Mouse (Mus musculus) hindbrain, embryonic 10.5 days (tissue): ENCODE measurements around the gene Suclg2. TPM values are rescaled to one million over a fixed set of nuclear protein-coding genes. Genes with fewer than 3 reads are reported as not detected.
"Not testable (repeated sequence)": the region's sequence is repeated elsewhere in the genome, so short reads cannot be mapped to it uniquely, and the experiment has no call there.

ENCODE experiments used
- DNase-seq: peaks from one replicate; pipeline ENCODE4 v3.0.0-alpha.2; 2017; ENCODE audit warnings: low spot score
- H3K27ac ChIP-seq: fragments of 300-500 bp; sonication (generic); 2 replicates; pipeline ENCODE4 v1.5.1; 2016; ENCODE audit warnings: mild to moderate bottlenecking, moderate library complexity
- H3K27me3 ChIP-seq: fragments of 300-500 bp; sonication (generic); 2 replicates; pipeline ENCODE4 v1.6.1; 2016; ENCODE audit warnings: mild to moderate bottlenecking; ENCODE audit not compliant: poor library complexity, insufficient read depth, severe bottlenecking
- H3K36me3 ChIP-seq: fragments of 300-500 bp; sonication (generic); 2 replicates; pipeline ENCODE4 v1.6.1; 2016; ENCODE audit warnings: mild to moderate bottlenecking, moderate library complexity
- H3K4me1 ChIP-seq: fragments of 300-500 bp; sonication (generic); replicated peaks from 2 replicates; pipeline ENCODE4 v1.6.1; 2016; ENCODE audit warnings: mild to moderate bottlenecking
- H3K4me3 ChIP-seq: fragments of 300-500 bp; sonication (generic); 2 replicates; pipeline ENCODE4 v1.5.1; 2016; ENCODE audit warnings: mild to moderate bottlenecking, moderate library complexity
- H3K9me3 ChIP-seq: fragments of 300-500 bp; sonication (generic); 2 replicates; pipeline ENCODE4 v1.6.1; 2016; ENCODE audit warnings: mild to moderate bottlenecking, moderate library complexity
- WGBS: fragments of 180-500 bp; shearing (Covaris S2); methylation state at CpG from one replicate; pipeline ENCODE4 v1.1.7; 2016; 5-methylcytosine and 5-hydroxymethylcytosine counted together
- polyA plus RNA-seq: library from polyadenylated mRNA; unstranded; fragments of >200 nt; fragmentation: Nextera tagmentation; extraction: Ambion mirVana; gene quantifications from 2 replicates; pipeline ENCODE4 v1.2.1, GENCODE M21; 2016

The Suclg2 gene
- polyA plus RNA-seq, 1 experiment from 2014 or later = 35.8 TPM

GRCm38 (mm10) chr6:95608123-95608522 lies 110.5 kb downstream of the Suclg2 start:
- 87% methylated on average over 3 of the region's 3 CpGs for WGBS

DNA sequence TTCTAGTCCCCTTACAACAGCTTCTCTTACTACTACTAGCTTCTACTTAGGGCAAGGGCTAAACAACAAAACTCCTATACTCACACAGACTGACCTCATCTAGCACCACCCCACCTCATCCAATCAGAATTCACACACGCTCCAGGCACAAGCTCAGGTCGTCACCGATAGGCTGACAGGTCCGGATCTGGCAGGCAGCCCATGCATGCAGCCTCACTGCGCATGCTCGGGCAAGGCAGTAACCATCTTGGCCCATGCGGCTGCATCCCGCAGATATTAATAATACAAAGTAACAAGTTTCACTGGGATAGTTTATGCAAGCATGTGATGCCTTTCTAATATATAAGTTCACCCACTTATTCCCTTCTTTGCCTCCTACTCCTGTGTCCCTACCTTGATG lies 117.9 kb downstream of the Suclg2 start:
- not testable (repeated sequence) for H3K27me3 ChIP-seq, H3K27ac ChIP-seq, H3K9me3 ChIP-seq, H3K4me3 ChIP-seq, DNase-seq, H3K36me3 ChIP-seq
- 95% methylated on average over 8 of the region's 8 CpGs for WGBS
- H3K4me1 ChIP-seq = peaks cover 12% of the 10 kb centered on the region

More at GRCm38 (mm10) chr6:95608123-95608522, 110.5 kb downstream of the Suclg2 start:
- no peak for DNase-seq
- Histone ChIP-seq H3K4me1 (no peaks in the 10 kb centered on the region), H3K27ac (no peak overlapping the region), H3K27me3 (no peaks in the 10 kb centered on the region), H3K9me3 (no peaks in the 10 kb centered on the region), H3K4me3 (no peak overlapping the region), H3K36me3 (no peaks in the 10 kb centered on the region)

GRCm38 (mm10) chr6:95596766-95597750 lies 121.5 kb downstream of the Suclg2 start:
- peaks cover 12% of the 10 kb centered on the region for H3K4me1 ChIP-seq
- no peak overlapping the region for H3K27ac ChIP-seq
- 79% methylated on average over 15 of the region's 15 CpGs for WGBS
- H3K4me3 ChIP-seq = no peak overlapping the region
- DNase-seq = no peak
- H3K9me3 ChIP-seq = no peaks in the 10 kb centered on the region
- H3K27me3 ChIP-seq = no peaks in the 10 kb centered on the region
- H3K36me3 ChIP-seq = 0 out of 2 replicates have a peak, but pooled peaks cover 11% of the 10 kb centered on the region

GRCm38 (mm10) chr6:95595852-95596251 lies 122.7 kb downstream of the Suclg2 start:
- 82% methylated on average over 2 of the region's 2 CpGs for WGBS
- Histone ChIP-seq H3K27me3 (no peaks in the 10 kb centered on the region), H3K4me1 (peaks cover 15% of the 10 kb centered on the region), H3K4me3 (no peak overlapping the region), H3K27ac (no peak overlapping the region), H3K9me3 (no peaks in the 10 kb centered on the region), H3K36me3 (0 out of 2 replicates have a peak, but pooled peaks cover 11% of the 10 kb centered on the region)
- no peak for DNase-seq

- Histone ChIP-seq H3K27ac (no peak overlapping the region), H3K36me3 (0 out of 2 replicates have a peak, but pooled peaks cover 11% of the 10 kb centered on the region), H3K4me3 (no peak overlapping the region), H3K4me1 (peaks cover 24% of the 10 kb centered on the region), H3K27me3 (no peaks in the 10 kb centered on the region), H3K9me3 (no peaks in the 10 kb centered on the region)
- no peak for DNase-seq
- WGBS = 92% methylated on average over 4 of the region's 4 CpGs
Observed at GRCm38 (mm10) chr6:95594239-95594638, 124.4 kb downstream of the Suclg2 start.

- H3K4me3 ChIP-seq = no peak overlapping the region
- H3K9me3 ChIP-seq = no peaks in the 10 kb centered on the region
- H3K36me3 ChIP-seq = 0 out of 2 replicates have a peak, but pooled peaks cover 11% of the 10 kb centered on the region
- peaks cover 22% of the 10 kb centered on the region for H3K4me1 ChIP-seq
- WGBS = 91% methylated on average over 6 of the region's 6 CpGs
- H3K27ac ChIP-seq = no peak overlapping the region
- DNase-seq = no peak
- H3K27me3 ChIP-seq = no peaks in the 10 kb centered on the region
Observed at GRCm38 (mm10) chr6:95592396-95592795, 126.2 kb downstream of the Suclg2 start.

- Histone ChIP-seq H3K9me3 (no peaks in the 10 kb centered on the region), H3K4me1 (peaks cover 12% of the 10 kb centered on the region), H3K27me3 (no peaks in the 10 kb centered on the region), H3K27ac (no peak overlapping the region), H3K36me3 (0 out of 2 replicates have a peak, but pooled peaks cover 11% of the 10 kb centered on the region), H3K4me3 (no peak overlapping the region)
- WGBS = 37% methylated on average over 4 of the region's 4 CpGs
- peak; percentile 12 for DNase-seq
Observed at GRCm38 (mm10) chr6:95590463-95590862, 128.1 kb downstream of the Suclg2 start.

- Histone ChIP-seq H3K27ac (no peak overlapping the region), H3K27me3 (no peaks in the 10 kb centered on the region), H3K36me3 (peaks cover 9% of the 10 kb centered on the region; the same call in 1 of the 2 replicates), H3K9me3 (no peaks in the 10 kb centered on the region), H3K4me1 (peaks cover 12% of the 10 kb centered on the region), H3K4me3 (no peak overlapping the region)
- WGBS = 91% methylated on average over 6 of the region's 6 CpGs
- no peak for DNase-seq
Observed at GRCm38 (mm10) chr6:95587108-95587796, 131.3 kb downstream of the Suclg2 start.

GRCm38 (mm10) chr6:95581893-95582292 lies 136.7 kb downstream of the Suclg2 start:
- H3K27me3 ChIP-seq = no peaks in the 10 kb centered on the region
- H3K4me3 ChIP-seq = no peak overlapping the region

GRCm38 (mm10) chr6:95579792-95580191 lies 138.8 kb downstream of the Suclg2 start:
- Histone ChIP-seq H3K4me1 (peaks cover 11% of the 10 kb centered on the region), H3K27ac (no peak overlapping the region), H3K36me3 (peaks cover 10% of the 10 kb centered on the region; the same call in 1 of the 2 replicates), H3K9me3 (no peaks in the 10 kb centered on the region), H3K4me3 (no peak overlapping the region), H3K27me3 (no peaks in the 10 kb centered on the region)
- WGBS = 84% methylated on average over 4 of the region's 4 CpGs
- no peak for DNase-seq

More at GRCm38 (mm10) chr6:95581893-95582292, 136.7 kb downstream of the Suclg2 start:
- no peak for DNase-seq
- 86% methylated on average over 3 of the region's 3 CpGs for WGBS
- Histone ChIP-seq H3K9me3 (no peaks in the 10 kb centered on the region), H3K27ac (no peak overlapping the region), H3K4me1 (no peaks in the 10 kb centered on the region), H3K36me3 (peaks cover 12% of the 10 kb centered on the region; the same call in 1 of the 2 replicates)

- peaks cover 40% of the 10 kb centered on the region for H3K4me1 ChIP-seq
- H3K4me3 ChIP-seq = no peak overlapping the region
- H3K9me3 ChIP-seq = no peaks in the 10 kb centered on the region
- WGBS = 43% methylated on average over 4 of the region's 4 CpGs
- 0 out of 2 replicates have a peak, but pooled peaks cover 3% of the 10 kb centered on the region for H3K36me3 ChIP-seq
- peak; percentile 27 for DNase-seq
- peak overlapping the region; percentile 70 for H3K27ac ChIP-seq
- no peaks in the 10 kb centered on the region for H3K27me3 ChIP-seq
Observed at GRCm38 (mm10) chr6:95575531-95575930, 143.1 kb downstream of the Suclg2 start.

- no peak overlapping the region for H3K4me3 ChIP-seq
- H3K27me3 ChIP-seq = no peaks in the 10 kb centered on the region
- H3K27ac ChIP-seq = peak overlapping the region; percentile 62; the same call in 1 of the 2 replicates
- DNase-seq = peak; percentile 16
- H3K4me1 ChIP-seq = peaks cover 40% of the 10 kb centered on the region
- whole genome bisulfite sequencing = 12% methylated on average over 3 of the region's 3 CpGs
- no peaks in the 10 kb centered on the region for H3K9me3 ChIP-seq
- H3K36me3 ChIP-seq = 0 out of 2 replicates have a peak, but pooled peaks cover 3% of the 10 kb centered on the region
Observed at GRCm38 (mm10) chr6:95574867-95575266, 143.7 kb downstream of the Suclg2 start.
